10 mouse cellular contexts compared by ENCODE assay signal in the genomic region with DNA sequence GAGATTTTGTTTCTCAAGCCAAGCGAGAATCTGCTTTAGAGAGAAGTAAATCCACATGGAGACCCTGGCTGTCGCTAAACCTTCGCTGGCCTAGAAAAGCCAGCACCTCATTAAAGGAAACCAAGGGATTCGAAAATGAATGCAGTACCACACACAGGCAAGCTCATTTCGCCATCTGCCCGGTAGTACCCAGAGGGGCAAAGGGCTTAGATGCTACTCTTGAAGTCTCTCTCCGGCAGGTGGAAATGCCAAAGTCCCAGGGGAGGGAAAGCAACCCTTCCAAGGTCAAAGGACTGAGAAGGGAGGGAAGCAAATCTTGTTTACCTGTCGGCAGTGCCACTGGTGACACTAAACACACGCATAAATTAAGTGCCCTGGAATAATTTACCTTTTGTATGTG. TPM values are rescaled to one million over a fixed set of nuclear protein-coding genes. Genes with fewer than 3 reads are reported as not detected.
DNase-seq lines count a peak whose midpoint lies in the region; ATAC-seq lines count a peak whose summit lies in the region.
"Had no signal": no experiment of that assay in that cellular context is flagged by ENCODE, and none has a peak within 500 bp of the region (broad histone marks: within the 10 kb centered on the region; RNA-seq: fewer than 3 reads in every experiment).

No protein-coding gene starts in this region.

- peak overlapping the region; percentile 91 for H3K4me3 ChIP-seq in neural tube, embryonic 11.5 days (ENCODE audit: low read depth, low read length)
- H3K4me3 ChIP-seq in forebrain, embryonic 15.5 days: peak overlapping the region; percentile 86

- no peaks in the 10 kb centered on the region for H3K27me3 ChIP-seq in neural tube, embryonic 11.5 days (ENCODE audit: control insufficient read depth, insufficient read depth, low read length)
- no peaks in the 10 kb centered on the region for H3K27me3 ChIP-seq in forebrain, embryonic 15.5 days
- H3K27me3 ChIP-seq: Patski had no signal

- H3K4me2 ChIP-seq in neural tube, embryonic 11.5 days (ENCODE audit: low read depth): peak overlapping the region; percentile 95
- peak overlapping the region; percentile 92 for H3K4me2 ChIP-seq in forebrain, embryonic 15.5 days (replicated peaks)

- no peak overlapping the region for H3K9ac ChIP-seq in neural tube, embryonic 11.5 days (ENCODE audit: low read length)
- H3K9ac ChIP-seq in forebrain, embryonic 15.5 days (replicated peaks): peak overlapping the region; percentile 74; the same call in 1 of the 2 replicates

- no peak for ATAC-seq in neural tube, embryonic 11.5 days (ENCODE audit: insufficient read depth, low FRiP score, low TSS enrichment)
- ATAC-seq in forebrain, embryonic 15.5 days (replicated peaks): 0 out of 2 replicates have a peak, but pooled peaks have one; percentile 9
- ATAC-seq: Patski had no signal

- H3K36me3 ChIP-seq in neural tube, embryonic 11.5 days (ENCODE audit: control insufficient read depth, insufficient read depth, low read length): no peaks in the 10 kb centered on the region
- no peaks in the 10 kb centered on the region for H3K36me3 ChIP-seq in forebrain, embryonic 15.5 days

- H3K4me1 ChIP-seq in neural tube, embryonic 11.5 days (ENCODE audit: control insufficient read depth, insufficient read depth, low read length): peaks cover 20% of the 10 kb centered on the region
- H3K4me1 ChIP-seq in forebrain, embryonic 15.5 days: peaks cover 25% of the 10 kb centered on the region

- no peak overlapping the region for H3K27ac ChIP-seq in neural tube, embryonic 11.5 days (ENCODE audit: low read depth, low read length)
- H3K27ac ChIP-seq in forebrain, embryonic 15.5 days (replicated peaks): no peak overlapping the region

- DNase-seq in neural tube, embryonic 11.5 days (ENCODE audit: low spot score): no peak
- DNase-seq in neural tube, embryonic 10.5 days (ENCODE audit: extremely low spot score, low spot score): no peak
- DNase-seq in kidney, postnatal 25 days: peak; percentile 61 to 83
- no peak for DNase-seq in testis, postnatal 10 days (ENCODE audit: low spot score)
- DNase-seq in layer of hippocampus, postnatal 25 days (ENCODE audit: extremely low spot score in 1 of 2, low spot score in 1 of 2): no peak
- no peak for DNase-seq in adrenal gland, postnatal 14 days
- no peak for DNase-seq in heart, adult 8-10 months (ENCODE audit: low spot score)
- DNase-seq: layer of hippocampus, postnatal 36 days had no signal

- H3K9me3 ChIP-seq in neural tube, embryonic 11.5 days (ENCODE audit: control insufficient read depth, low read length): no peaks in the 10 kb centered on the region
- H3K9me3 ChIP-seq in forebrain, embryonic 15.5 days: no peaks in the 10 kb centered on the region

- WGBS in neural tube, embryonic 11.5 days: 26% methylated on average over 9 of the region's 9 CpGs
- WGBS in forebrain, embryonic 15.5 days: 10% methylated on average over 9 of the region's 9 CpGs

RNA-seq across cellular contexts. Expression of a gene that starts 2.1 kb away (rescaled TPM):
- 11.7 TPM in 2 replicates for polyA plus RNA-seq in neural tube, embryonic 11.5 days (2014; fragmentation: Nextera tagmentation; extraction: Ambion mirVana)
- 9.5 and 10.5 TPM in 2 replicates for polyA plus RNA-seq in forebrain, embryonic 15.5 days (2015; fragmentation: Nextera tagmentation; extraction: Ambion mirVana)
- total RNA-seq in layer of hippocampus, postnatal 25 days (2021): 10 to 100 TPM; 25.8 to 26.9 TPM
- 11.5 and 11.8 TPM in 2 replicates for total RNA-seq in adrenal gland, postnatal 14 days (2021)
- total RNA-seq in heart, adult 8-10 months (2022): 1 to 10 TPM; 7.9 to 9.2 (median 8.6) TPM

Comparison
In these comparisons a context has a peak if more than half of its experiments do, and no peak if none do; other contexts are left out.
1. DNase-seq: peak in kidney, postnatal 25 days (2 of 2); none in neural tube, embryonic 11.5 days (single experiment), neural tube, embryonic 10.5 days (single experiment), testis, postnatal 10 days (single experiment), layer of hippocampus, postnatal 25 days (0 of 2), adrenal gland, postnatal 14 days (single experiment) and heart, adult 8-10 months (single experiment).